Mouse (Mus musculus) kidney, adult 2 months (tissue): ENCODE measurements around the gene Gm17606. TPM values are rescaled to one million over a fixed set of nuclear protein-coding genes. Genes with fewer than 3 reads are reported as not detected.

ENCODE experiments used
- DNase-seq: peaks from one replicate; pipeline ENCODE4 v3.0.0; 2021
- H3K27ac ChIP-seq: fragments of 200-500 bp; 2 replicates; pipeline ENCODE4 v1.5.1; 2012; ENCODE audit warnings: low read depth, low read length, control low read depth, inconsistent platforms; ENCODE audit not compliant: insufficient read depth
- H3K27me3 ChIP-seq: fragments of 200-500 bp; replicated peaks from 2 replicates; pipeline ENCODE4 v1.6.1; 2012; ENCODE audit warnings: mild to moderate bottlenecking, moderate library complexity, low read length, inconsistent platforms; ENCODE audit not compliant: control insufficient read depth, insufficient read depth
- H3K36me3 ChIP-seq: fragments of 200-500 bp; 2 replicates; pipeline ENCODE4 v1.6.1; 2012; ENCODE audit warnings: mild to moderate bottlenecking, moderate library complexity, low read length, inconsistent platforms; ENCODE audit not compliant: control insufficient read depth, insufficient read depth
- H3K4me1 ChIP-seq: fragments of 200-500 bp; 2 replicates; pipeline ENCODE4 v1.6.1; 2011; ENCODE audit warnings: low read length; ENCODE audit not compliant: control insufficient read depth, insufficient read depth
- H3K4me3 ChIP-seq: fragments of 200-500 bp; 2 replicates; pipeline ENCODE4 v1.5.1; 2011; ENCODE audit warnings: mild to moderate bottlenecking, low read depth, low read length, control low read depth; ENCODE audit not compliant: insufficient read depth
- CTCF ChIP-seq: fragments of 200-500 bp; conservative IDR thresholded peaks from 2 replicates; pipeline ENCODE4 v1.5.1; 2011; ENCODE audit warnings: low read depth, mild to moderate bottlenecking, control low read depth, low read length, moderate library complexity, mixed read lengths; ENCODE audit not compliant: insufficient read depth, insufficient read length
- POLR2A ChIP-seq: fragments of 200-500 bp; IDR thresholded peaks from one replicate; pipeline ENCODE4 v1.6.1; 2011; ENCODE audit warnings: low read depth, low read length, control low read depth
- WGBS: fragments of 180-500 bp; shearing (Covaris S2); methylation state at CpG from one replicate; pipeline ENCODE4 v1.1.7; 2018; 5-methylcytosine and 5-hydroxymethylcytosine counted together
- polyA plus RNA-seq: library from polyadenylated mRNA; depleted of rRNA; stranded (reverse); fragments of >200 nt; gene quantifications from 2 replicates; pipeline ENCODE4 v1.2.3, GENCODE M21; 2012; rRNA removed

Gene Gm17606
- polyA plus RNA-seq, 1 experiment: not detected

- Histone ChIP-seq H3K36me3 (no peaks in the 10 kb centered on the region; the same call in none of the 2 replicates), H3K4me1 (peaks cover 7% of the 10 kb centered on the region; the same call in 1 of the 2 replicates), H3K27ac (peak overlapping the region; percentile 99), H3K4me3 (peak overlapping the region; percentile 93), H3K27me3 (no peaks in the 10 kb centered on the region)
- no peak for DNase-seq
- no peak for TF ChIP-seq CTCF
- no peak for TF ChIP-seq POLR2A
- WGBS: 1% methylated on average over 8 of the region's 8 CpGs
Observed at GRCm38 (mm10) chr14:54685471-54685870, 44.7 kb downstream of the Gm17606 start.

- TF ChIP-seq POLR2A (no peak), CTCF (peak; percentile 29; the same call in 1 of the 2 replicates)
- under 1% methylated on average over 40 of the region's 41 CpGs for WGBS
- Histone ChIP-seq H3K36me3 (no peaks in the 10 kb centered on the region; the same call in none of the 2 replicates), H3K4me3 (peak within 1 kb of the TSS; percentile 98), H3K27me3 (no peaks in the 10 kb centered on the region), H3K27ac (peak within 1 kb of the TSS; percentile 99), H3K4me1 (peaks cover 7% of the 10 kb centered on the region; the same call in 1 of the 2 replicates)
- peak; percentile 89 for DNase-seq
Observed at GRCm38 (mm10) chr14:54686063-54686521, 45.3 kb downstream of the Gm17606 start, which contains the start of gene 1700123O20Rik. 1700123O20Rik (plus strand) TSS chr14:54686216.

GRCm38 (mm10) chr14:54686522-54687143 is 45.9 kb downstream of the Gm17606 start, which contains the start of gene Acin1:
Acin1 (minus strand) TSS chr14:54686931.
- Histone ChIP-seq H3K36me3 (no peaks in the 10 kb centered on the region; the same call in none of the 2 replicates), H3K27ac (peak within 1 kb of the TSS; percentile 99), H3K27me3 (no peaks in the 10 kb centered on the region), H3K4me3 (peak within 1 kb of the TSS; percentile 98), H3K4me1 (peaks cover 7% of the 10 kb centered on the region; the same call in 1 of the 2 replicates)
- under 1% methylated on average over 44 of the region's 44 CpGs for WGBS
- peak; percentile 80 for TF ChIP-seq POLR2A
- no peak for TF ChIP-seq CTCF
- DNase-seq: peak; percentile 100

- under 1% methylated on average over 8 of the region's 8 CpGs for WGBS
- peaks cover 7% of the 10 kb centered on the region; the same call in 1 of the 2 replicates for H3K4me1 ChIP-seq
- H3K4me3 ChIP-seq: peak overlapping the region; percentile 98
- TF ChIP-seq CTCF (no peak), POLR2A (no peak)
- H3K27ac ChIP-seq: peak overlapping the region; percentile 97
- H3K27me3 ChIP-seq: no peaks in the 10 kb centered on the region
- no peak for DNase-seq
- H3K36me3 ChIP-seq: no peaks in the 10 kb centered on the region; the same call in none of the 2 replicates
Observed at GRCm38 (mm10) chr14:54687251-54687650, 46.5 kb downstream of the Gm17606 start.

- no peak for DNase-seq
- Histone ChIP-seq H3K27me3 (no peaks in the 10 kb centered on the region), H3K4me1 (peaks cover 7% of the 10 kb centered on the region), H3K27ac (no peak overlapping the region), H3K4me3 (no peak overlapping the region), H3K36me3 (no peaks in the 10 kb centered on the region; the same call in none of the 2 replicates)
- TF ChIP-seq POLR2A (no peak), CTCF (no peak)
- 63% methylated on average over 6 of the region's 6 CpGs for WGBS
Observed at GRCm38 (mm10) chr14:54695042-54695441, 54.3 kb downstream of the Gm17606 start.

GRCm38 (mm10) chr14:54696752-54697151 is 56.0 kb downstream of the Gm17606 start:
- Histone ChIP-seq H3K4me3 (no peak overlapping the region), H3K27ac (no peak overlapping the region), H3K4me1 (peaks cover 7% of the 10 kb centered on the region), H3K27me3 (no peaks in the 10 kb centered on the region), H3K36me3 (no peaks in the 10 kb centered on the region)
- TF ChIP-seq POLR2A: no peak
- no peak for TF ChIP-seq CTCF
- DNase-seq: no peak
- WGBS: 89% methylated on average over 4 of the region's 4 CpGs

Other genes with a start within 250 kb of the Gm17606 start
- gene Slc7a7, start 223.2 kb upstream of the Gm17606 start, polyA plus RNA-seq: 454 and 464 TPM in 2 replicates
- gene Mrpl52, start 214.0 kb upstream of the Gm17606 start, polyA plus RNA-seq: 366 and 425 TPM in 2 replicates
- gene Mmp14, start 209.3 kb upstream of the Gm17606 start, polyA plus RNA-seq: 37.2 and 42.1 TPM in 2 replicates
- 168 and 211 TPM in 2 replicates for gene Lrp10, start 176.8 kb upstream of the Gm17606 start, polyA plus RNA-seq
- gene Rem2, start 164.9 kb upstream of the Gm17606 start, polyA plus RNA-seq: 0.23 and 0.30 TPM in 2 replicates
- gene Prmt5, start 123.4 kb upstream of the Gm17606 start, polyA plus RNA-seq: 30.9 and 33.0 TPM in 2 replicates
- 9.6 and 10.0 TPM in 2 replicates for gene Haus4, start 86.3 kb upstream of the Gm17606 start, polyA plus RNA-seq
- 32.4 and 33.9 TPM in 2 replicates for gene Ajuba, start 63.4 kb upstream of the Gm17606 start, polyA plus RNA-seq
- 6.5 and 8.1 TPM in 2 replicates for gene 4931414P19Rik, start 35.0 kb upstream of the Gm17606 start, polyA plus RNA-seq
- gene Psmb5, start 22.9 kb upstream of the Gm17606 start, polyA plus RNA-seq: 244 and 276 TPM in 2 replicates
- not detected in 2 replicates for gene Psmb11, start 19.5 kb upstream of the Gm17606 start, polyA plus RNA-seq
- gene Cdh24, start 412 bp downstream of the Gm17606 start, polyA plus RNA-seq: 1.2 and 1.5 TPM in 2 replicates
- 54.0 and 57.5 TPM in 2 replicates for gene 1700123O20Rik, start 45.3 kb downstream of the Gm17606 start, polyA plus RNA-seq
- 79.2 and 79.4 TPM in 2 replicates for gene Acin1, start 46.0 kb downstream of the Gm17606 start, polyA plus RNA-seq
- gene Gm29776, start 57.9 kb downstream of the Gm17606 start, polyA plus RNA-seq: 0.16 and 0.20 TPM in 2 replicates
- 0.20 and 0.30 TPM in 2 replicates for gene Cebpe, start 71.2 kb downstream of the Gm17606 start, polyA plus RNA-seq
- 333 and 352 TPM in 2 replicates for gene Slc7a8, start 141.0 kb downstream of the Gm17606 start, polyA plus RNA-seq
- 7.4 and 7.6 TPM in 2 replicates for gene Rnf212b, start 173.2 kb downstream of the Gm17606 start, polyA plus RNA-seq
- gene Homez, start 230.0 kb downstream of the Gm17606 start, polyA plus RNA-seq: 9.2 and 9.6 TPM in 2 replicates
- 21.0 and 23.5 TPM in 2 replicates for gene Ppp1r3e, start 236.6 kb downstream of the Gm17606 start, polyA plus RNA-seq
- gene Bcl2l2, start 242.4 kb downstream of the Gm17606 start, polyA plus RNA-seq: 47.1 and 59.0 TPM in 2 replicates
- gene Gm20521, start 242.5 kb downstream of the Gm17606 start, polyA plus RNA-seq: not detected in 2 replicates